10 mouse cellular contexts compared by ENCODE assay signal in genomic region chr1:84406891-84407290, GRCm38 (mm10). TPM values are rescaled to one million over a fixed set of nuclear protein-coding genes. Genes with fewer than 3 reads are reported as not detected.
DNase-seq lines count a peak whose midpoint lies in the region; ATAC-seq and TF ChIP-seq lines count a peak whose summit lies in the region.
"Had no signal": no experiment of that assay in that cellular context is flagged by ENCODE, and none has a peak within 500 bp of the region (broad histone marks: within the 10 kb centered on the region; RNA-seq: fewer than 3 reads in every experiment).

No protein-coding gene starts in this region.

- 0 out of 2 replicates have a peak, but pooled peaks cover 3% of the 10 kb centered on the region for H3K4me1 ChIP-seq in lung, postnatal 0 days (ENCODE audit: insufficient read depth, low read depth, low read length)

- H3K36me3 ChIP-seq in lung, postnatal 0 days (ENCODE audit: insufficient read depth, low read length) = no peaks in the 10 kb centered on the region
- H3K36me3 ChIP-seq: embryonic facial prominence, embryonic 13.5 days had no signal

- H3K4me2 ChIP-seq in lung, postnatal 0 days (replicated peaks; ENCODE audit: low read depth, low read length) = no peak overlapping the region
- H3K4me2 ChIP-seq: embryonic facial prominence, embryonic 13.5 days; lung, embryonic 14.5 days had no signal

- no peaks in the 10 kb centered on the region for H3K9me3 ChIP-seq in lung, postnatal 0 days (ENCODE audit: low read length)
- H3K9me3 ChIP-seq: embryonic facial prominence, embryonic 13.5 days had no signal

- no peak overlapping the region; the same call in 1 of the 2 replicates for H3K27ac ChIP-seq in lung, postnatal 0 days (ENCODE audit: low read length)
- H3K27ac ChIP-seq: embryonic facial prominence, embryonic 13.5 days had no signal

- H3K27me3 ChIP-seq in Patski = no peaks in the 10 kb centered on the region
- H3K27me3 ChIP-seq in lung, postnatal 0 days (replicated peaks; ENCODE audit: insufficient read depth, low read length) = no peaks in the 10 kb centered on the region
- H3K27me3 ChIP-seq: embryonic facial prominence, embryonic 13.5 days had no signal

- CTCF ChIA-PET in Patski (lab: Charles Lee) = no interaction called here

- in situ Hi-C loops in Patski (cut with MboI; ENCODE audit: low pct_unique_long_range_greater_than_20kb) = no loop called here

- peak; percentile 77 for TF ChIP-seq EP300 in lung, postnatal 0 days (IDR thresholded peaks at IDR 0.05)

- H3K9ac ChIP-seq in lung, postnatal 0 days (replicated peaks; ENCODE audit: low read depth) = no peak overlapping the region
- H3K9ac ChIP-seq: embryonic facial prominence, embryonic 13.5 days; lung, embryonic 14.5 days had no signal

- no peak overlapping the region for H3K4me3 ChIP-seq in lung, postnatal 0 days (ENCODE audit: low read depth, low read length)
- H3K4me3 ChIP-seq: embryonic facial prominence, embryonic 13.5 days had no signal

- POLR2A ChIA-PET in Patski (lab: Charles Lee) = no interaction called here

- WGBS in lung, postnatal 0 days = 32% methylated on average over 4 of the region's 4 CpGs

- no peak for TF ChIP-seq CTCF in Patski (IDR thresholded peaks at IDR 0.05)
- TF ChIP-seq CTCF in lung, postnatal 0 days (IDR thresholded peaks at IDR 0.05) = no peak

- DNase-seq in CD4-positive helper T cell, adult 2 months (ENCODE audit: low read depth, low spot score) = peak; percentile 27
- DNase-seq in Patski (ENCODE audit: low read depth, low spot score) = peak; percentile 9
- peak; percentile 83 for DNase-seq in lung, postnatal 0 days (ENCODE audit: low spot score)
- DNase-seq in cerebellum, postnatal 10 days = no peak
- DNase-seq in cerebellum, adult 9-10 months = no peak
- DNase-seq in thymus, postnatal 0 days (ENCODE audit: low spot score) = no peak
- no peak for DNase-seq in thymus, postnatal 25 days
- DNase-seq: lung, embryonic 14.5 days had no signal

- peak; percentile 54 for ATAC-seq in Patski
- ATAC-seq in granulocyte monocyte progenitor cell, adult 5-6 weeks (replicated peaks; ENCODE audit: poor library complexity, severe bottlenecking) = peak; percentile 99
- ATAC-seq in lung, postnatal 0 days = peak; percentile 52

RNA-seq across cellular contexts. Expression of gene Pid1, which starts 42.9 kb away (rescaled TPM):
- polyA plus RNA-seq in Patski (2021) = 20.3 TPM
- 4.1 and 5.3 TPM in 2 replicates for total RNA-seq in granulocyte monocyte progenitor cell, adult 5-6 weeks (2014; fragmentation: Nextera tagmentation)
- total RNA-seq in granulocyte monocyte progenitor cell, adult 5-6 weeks (2017) = 0.21 and 2.7 TPM in 2 replicates
- polyA plus RNA-seq in lung, postnatal 0 days (2015; fragmentation: Nextera tagmentation; extraction: Ambion mirVana) = 20.8 and 23.6 TPM in 2 replicates
- 2.1 and 2.3 TPM in 2 replicates for polyA plus RNA-seq in thymus, postnatal 0 days (2015; fragmentation: Nextera tagmentation; extraction: Ambion mirVana)

Comparison
In these comparisons a context has a peak if more than half of its experiments do, and no peak if none do; other contexts are left out.
1. DNase-seq: peak in CD4-positive helper T cell, adult 2 months (single experiment), Patski (single experiment) and lung, postnatal 0 days (single experiment); none in cerebellum, postnatal 10 days (0 of 2), cerebellum, adult 9-10 months (single experiment), thymus, postnatal 0 days (single experiment) and thymus, postnatal 25 days (single experiment).
2. Peak in every context shown above with its lines, with median percentiles within 50 percentile points of each other: ATAC-seq.